Mouse (Mus musculus) gastrocnemius, postnatal 36 days (tissue): ENCODE results near the gene Gm42688. TPM values are rescaled to one million over a fixed set of nuclear protein-coding genes. Genes with fewer than 3 reads are reported as not detected.
"Not testable (repeated sequence)": the region's sequence is repeated elsewhere in the genome, so short reads cannot be mapped to it uniquely, and the experiment has no call there.

Source experiments
- DNase-seq, 2 experiments: peaks; one replicate each; pipeline ENCODE4 v3.0.0; 2022
- intact Hi-C: fragments of 180-260 bp; cut with DNase I; formaldehyde crosslinking; loops from one replicate; pipeline ENCODE4 v1.15.1; 2025
- total RNA-seq, 2 experiments: library from RNA; stranded (reverse); gene quantifications; 2 replicates each; pipeline ENCODE4 v1.2.3; 2021

Gm42688 gene
- total RNA-seq, 2 experiments from 2014 or later = 0.69 to 1.0 TPM

DNA sequence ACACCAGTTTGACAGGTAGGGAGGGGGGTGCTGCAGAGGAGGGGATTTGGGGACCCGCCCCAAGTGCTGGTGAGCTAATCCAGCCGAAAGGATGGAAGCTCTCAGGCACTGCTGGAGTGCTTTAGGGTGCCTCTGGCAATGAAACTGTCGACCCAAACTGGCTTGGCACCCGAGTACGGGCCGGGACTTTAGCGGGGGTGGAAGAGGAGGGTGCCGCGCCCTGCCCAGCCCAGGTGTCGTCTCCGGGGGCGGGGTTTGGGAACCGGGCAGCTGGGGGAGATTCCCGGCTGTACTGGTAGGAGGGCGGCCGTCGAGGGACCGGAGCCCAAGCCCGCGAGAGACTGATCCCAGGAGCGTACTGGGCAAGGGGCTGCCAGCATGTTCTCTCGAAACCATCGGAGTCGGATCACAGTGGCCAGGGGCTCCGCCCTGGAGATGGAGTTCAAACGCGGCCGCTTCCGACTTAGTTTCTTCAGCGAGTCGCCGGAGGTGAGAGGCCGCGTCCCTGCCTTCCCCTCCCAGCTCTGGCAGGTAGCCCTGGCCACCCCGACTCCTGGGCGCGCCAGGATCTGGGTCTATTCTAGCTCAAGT is 34.2 kb downstream of the Gm42688 start:
- intact Hi-C loops = no loop called here
- DNase-seq = peak; percentile 42 to 56

DNA sequence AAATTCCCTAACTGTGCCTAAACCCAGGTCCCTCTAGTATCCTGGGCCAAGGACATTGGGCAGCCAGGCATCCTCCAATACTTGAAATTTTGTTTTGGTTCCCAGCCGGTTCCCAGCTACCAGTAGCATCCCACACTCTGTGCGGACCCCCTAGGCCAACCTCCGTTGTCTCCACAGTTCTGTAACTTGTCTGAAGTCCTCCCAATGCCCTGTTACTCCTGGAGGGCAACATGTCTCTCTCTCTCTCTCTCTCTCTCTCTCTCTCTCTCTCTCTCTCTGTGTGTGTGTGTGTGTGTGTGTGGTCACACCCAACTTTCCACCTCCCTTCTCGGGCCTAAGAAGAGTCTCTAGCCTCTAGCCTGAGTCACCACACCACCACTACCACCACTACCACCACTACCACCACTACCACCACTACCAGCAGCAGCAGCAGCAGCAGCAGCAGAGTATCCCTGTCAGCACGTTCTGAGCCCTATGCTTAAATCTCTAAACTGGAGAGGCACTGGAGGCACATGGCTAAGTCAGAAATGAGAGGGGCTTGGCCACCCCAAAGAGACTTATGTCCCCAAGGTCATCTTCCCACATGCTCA is 35.0 kb downstream of the Gm42688 start:
- no peak for DNase-seq
- intact Hi-C loops = no loop called here

DNA sequence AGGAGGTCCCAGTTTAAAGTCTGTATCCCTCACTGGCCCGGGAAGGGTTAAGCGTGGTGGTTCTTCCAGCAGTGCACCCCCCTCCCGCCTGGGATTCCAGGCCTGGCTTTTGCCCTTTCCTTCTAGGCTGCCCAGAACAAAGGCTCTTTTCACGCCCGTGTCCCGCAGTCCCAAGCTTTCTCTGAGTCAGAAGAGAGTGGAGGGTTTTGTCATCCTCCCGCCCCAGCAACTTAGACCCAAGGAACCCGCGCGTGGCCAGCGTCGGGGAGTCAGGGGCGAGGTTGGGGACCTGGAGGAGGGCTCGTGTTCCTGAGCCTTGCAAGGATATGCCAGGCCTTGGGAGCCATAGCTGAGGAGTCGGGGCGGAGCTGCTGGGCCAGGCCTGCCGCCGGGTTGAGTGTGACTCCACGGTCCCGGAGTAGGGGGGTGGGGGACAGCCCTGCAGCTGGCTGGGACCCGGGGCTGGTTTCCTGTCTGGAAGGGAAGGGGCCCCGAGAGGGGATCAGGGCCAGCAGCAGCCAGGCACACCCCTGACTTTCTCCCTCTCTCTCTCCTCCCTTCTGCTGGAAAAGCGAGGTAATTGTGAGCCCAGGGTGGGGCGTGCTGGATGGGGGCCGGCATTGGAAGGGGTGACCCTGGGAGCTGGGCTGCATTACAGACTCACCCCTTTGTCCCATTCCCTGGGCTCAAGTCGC is 35.6 kb downstream of the Gm42688 start:
- DNase-seq = peak; percentile 76
- intact Hi-C loops = no loop called here

DNA sequence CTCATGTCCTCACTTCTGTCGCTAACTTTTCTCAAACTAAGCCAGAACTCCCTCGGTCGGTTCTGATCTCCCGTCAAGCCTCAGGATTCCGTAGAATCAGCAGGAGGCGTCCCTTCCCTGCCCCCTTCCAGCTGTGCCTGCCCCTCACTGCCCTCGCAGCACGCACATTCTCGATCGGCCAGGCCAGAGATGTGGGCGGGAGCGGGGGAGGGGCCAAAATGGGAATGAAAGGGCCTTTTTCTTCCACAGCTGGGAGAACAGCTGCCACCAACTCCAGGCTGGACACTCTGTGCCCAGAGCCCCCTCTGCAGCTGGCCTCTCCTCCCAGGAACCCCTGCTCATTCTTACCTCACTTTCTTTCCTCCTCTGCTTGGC is 36.1 kb downstream of the Gm42688 start:
- peak; percentile 86 to 91 for DNase-seq
- intact Hi-C loops = no loop called here

DNA sequence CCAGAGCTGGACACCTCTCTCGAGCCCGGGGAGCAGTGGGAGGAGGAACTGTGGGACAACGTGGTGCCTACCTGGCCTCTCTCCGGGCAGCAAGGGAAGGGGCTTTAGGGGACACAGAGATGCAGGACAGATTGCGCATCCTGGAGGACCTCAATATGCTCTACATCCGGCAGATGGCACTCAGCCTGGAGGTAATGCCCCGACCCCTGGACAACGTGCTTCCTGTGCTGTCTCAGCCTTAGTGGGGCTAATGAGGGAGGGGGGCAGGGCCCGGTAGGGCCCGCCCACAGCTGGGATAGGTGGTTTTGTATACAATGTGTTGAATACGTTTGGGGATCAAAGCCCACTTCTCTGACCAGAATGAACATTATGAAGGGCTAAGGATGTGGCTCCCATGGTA is 36.6 kb downstream of the Gm42688 start:
- no peak for DNase-seq
- intact Hi-C loops = no loop called here

DNA sequence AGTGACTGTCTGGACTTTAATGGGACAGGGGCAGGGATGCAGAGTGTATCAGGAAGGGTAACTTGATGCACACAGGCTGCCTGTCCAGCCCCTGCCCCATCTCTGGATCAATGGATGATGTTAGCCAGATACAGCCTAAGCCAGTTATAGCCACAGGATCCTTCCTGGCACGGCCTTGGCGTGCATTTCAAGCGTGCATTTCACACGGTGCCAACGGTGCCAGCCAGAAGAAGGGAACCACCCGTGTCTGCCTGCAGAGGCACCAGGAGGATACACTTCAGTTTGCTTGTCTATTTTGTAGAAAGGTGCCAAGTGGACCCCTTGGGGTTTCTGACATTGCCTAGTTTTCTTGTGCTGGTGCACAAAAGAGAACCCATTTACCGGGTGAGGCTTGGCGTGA is 38.6 kb downstream of the Gm42688 start:
- intact Hi-C loops = no loop called here
- no peak for DNase-seq

DNA sequence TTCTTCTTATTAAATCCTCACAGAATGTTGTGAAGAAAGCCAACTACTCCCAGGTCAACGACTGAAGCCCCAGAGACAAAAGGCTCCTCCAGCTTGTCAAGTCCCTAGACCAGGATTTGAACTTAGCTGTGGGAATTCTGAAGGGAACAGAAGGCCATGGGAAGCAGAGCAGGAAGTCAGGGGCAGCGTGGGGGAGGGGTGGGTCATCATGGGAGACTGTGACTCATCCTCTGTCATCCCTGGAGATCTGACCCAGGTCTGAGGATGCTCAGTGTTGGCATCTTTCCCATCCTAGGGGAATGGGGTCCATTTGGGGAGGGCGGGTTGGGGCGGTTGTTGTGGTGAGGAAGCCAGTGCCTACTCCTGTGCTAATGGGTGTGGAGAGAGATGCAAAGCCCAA is 40.2 kb downstream of the Gm42688 start:
- intact Hi-C loops = no loop called here
- DNase-seq = no peak

DNA sequence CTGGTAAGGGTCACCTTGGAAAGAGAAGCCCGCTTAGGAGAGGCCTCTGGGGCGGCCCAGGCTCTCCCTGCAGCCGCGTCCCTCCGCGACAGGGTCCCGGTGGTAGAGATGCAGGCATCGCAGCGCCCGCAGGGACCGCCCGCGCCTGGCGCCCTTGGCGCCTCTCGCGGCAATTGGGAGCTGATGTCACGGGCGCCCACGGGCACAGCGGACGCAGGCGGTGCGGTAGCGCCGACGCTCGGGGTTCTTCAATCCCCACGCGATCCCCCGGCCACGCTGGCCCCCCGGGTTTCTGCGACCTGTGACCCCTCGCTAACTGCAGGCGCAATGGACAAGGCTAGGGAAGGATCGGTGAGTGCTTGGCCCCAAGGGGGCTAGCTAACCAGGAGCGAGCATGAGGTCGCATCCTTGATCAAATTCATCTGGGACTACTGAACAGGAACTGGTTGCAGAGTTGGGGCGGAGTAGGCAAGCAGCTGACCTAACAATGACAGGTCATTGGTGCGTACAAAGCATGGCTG is 40.9 kb downstream of the Gm42688 start:
- intact Hi-C loops = no loop called here

DNA sequence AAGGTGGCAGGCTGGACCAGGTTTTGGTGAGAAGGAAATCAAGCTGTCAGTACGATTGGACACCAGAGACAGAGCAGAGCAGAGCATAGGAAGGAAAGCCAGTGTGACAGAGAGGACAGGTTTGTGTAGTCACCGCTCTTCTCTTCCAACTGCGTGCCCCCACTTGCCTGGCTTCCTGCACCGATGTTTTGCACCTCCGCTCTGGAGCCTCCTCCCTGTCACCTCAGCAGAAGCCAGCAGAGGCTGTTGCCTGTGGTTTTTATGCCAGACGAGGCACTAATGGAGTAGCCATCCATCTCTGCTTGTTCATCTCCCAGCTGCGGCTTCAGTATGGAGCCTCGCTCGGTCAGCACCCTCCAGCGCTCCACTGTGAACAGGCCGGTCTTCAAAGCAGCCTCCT is 41.5 kb downstream of the Gm42688 start:
- intact Hi-C loops = no loop called here

More for the DNA sequence above, 40.9 kb downstream of the Gm42688 start:
- DNase-seq = no peak

DNA sequence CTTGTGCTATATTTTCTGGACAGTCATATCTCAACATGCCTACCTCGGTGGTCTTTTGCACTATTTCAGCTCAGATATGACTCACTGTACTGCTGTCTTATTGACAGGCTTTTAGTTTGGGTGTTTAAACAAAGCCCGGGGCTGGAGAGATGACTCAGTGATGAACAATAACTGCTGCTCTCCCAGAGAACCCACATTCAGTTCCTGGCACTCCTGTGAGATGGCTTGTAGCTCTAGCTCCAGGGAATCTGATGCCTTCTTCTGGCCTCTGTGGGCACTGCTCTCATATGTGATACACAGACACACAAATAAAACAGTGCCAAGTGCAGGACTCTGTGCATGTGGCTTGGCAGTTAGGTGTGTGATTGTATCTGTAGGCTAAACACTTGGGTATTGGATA is 43.8 kb downstream of the Gm42688 start:
- intact Hi-C loops = no loop called here
- DNase-seq = no peak

More for the DNA sequence above, 41.5 kb downstream of the Gm42688 start:
- no peak for DNase-seq

DNA sequence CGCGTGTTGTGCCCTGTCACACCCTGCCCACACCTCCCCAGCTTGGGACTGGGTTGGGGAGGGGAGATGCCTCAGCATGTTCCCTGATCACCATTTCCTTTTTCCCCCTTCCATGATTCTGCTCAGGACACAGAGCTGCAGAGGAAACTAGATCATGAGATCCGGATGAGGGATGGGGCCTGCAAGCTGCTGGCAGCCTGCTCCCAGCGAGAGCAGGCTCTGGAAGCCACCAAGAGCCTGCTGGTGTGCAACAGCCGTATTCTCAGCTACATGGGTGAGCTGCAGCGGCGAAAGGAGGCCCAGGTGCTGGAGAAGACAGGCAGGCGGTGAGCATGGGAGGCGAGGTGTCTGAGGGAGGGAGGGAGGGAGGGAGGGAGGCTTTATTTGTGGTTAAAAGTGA is 44.4 kb downstream of the Gm42688 start:
- intact Hi-C loops = no loop called here
- no peak for DNase-seq

DNA sequence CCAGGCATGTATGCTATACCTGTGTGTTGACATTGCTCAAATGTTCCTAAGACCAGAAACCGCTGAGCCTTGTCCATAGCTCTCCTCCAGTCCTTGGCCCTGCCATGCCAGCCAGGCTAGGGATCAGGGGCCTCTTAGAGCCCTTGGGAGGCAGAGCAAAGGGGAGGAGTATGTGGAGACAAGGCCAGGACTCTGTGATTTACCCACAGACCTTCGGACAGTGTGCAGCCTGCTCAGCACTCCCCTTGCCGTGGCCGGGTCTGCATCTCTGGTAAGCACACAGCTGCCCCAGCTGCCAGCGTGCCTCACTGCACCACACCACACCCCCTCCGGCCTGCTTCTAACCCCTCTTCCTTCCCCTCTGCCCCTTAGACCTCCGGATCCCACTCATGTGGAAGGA is 45.9 kb downstream of the Gm42688 start:
- intact Hi-C loops = no loop called here
- no peak for DNase-seq

DNA sequence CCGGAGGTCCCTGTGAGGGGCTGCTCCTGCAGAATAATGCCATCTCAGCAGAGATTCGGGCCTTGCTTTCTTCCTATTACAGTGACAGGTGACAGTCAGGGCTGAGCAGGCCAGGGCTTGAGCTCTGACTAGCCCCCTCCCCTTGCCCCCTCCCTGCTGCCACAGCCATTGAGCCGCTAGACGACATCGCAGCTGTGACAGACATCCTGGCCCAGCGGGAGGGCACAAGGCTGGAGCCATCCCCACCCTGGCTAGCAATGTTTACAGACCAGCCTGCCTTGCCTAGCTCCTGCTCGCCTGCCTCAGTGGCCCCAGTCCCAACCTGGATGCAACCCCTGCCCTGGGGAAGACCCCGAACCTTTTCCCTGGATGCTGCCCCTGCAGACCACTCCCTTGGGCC is 50.3 kb downstream of the Gm42688 start:
- intact Hi-C loops = no loop called here
- no peak for DNase-seq

DNA sequence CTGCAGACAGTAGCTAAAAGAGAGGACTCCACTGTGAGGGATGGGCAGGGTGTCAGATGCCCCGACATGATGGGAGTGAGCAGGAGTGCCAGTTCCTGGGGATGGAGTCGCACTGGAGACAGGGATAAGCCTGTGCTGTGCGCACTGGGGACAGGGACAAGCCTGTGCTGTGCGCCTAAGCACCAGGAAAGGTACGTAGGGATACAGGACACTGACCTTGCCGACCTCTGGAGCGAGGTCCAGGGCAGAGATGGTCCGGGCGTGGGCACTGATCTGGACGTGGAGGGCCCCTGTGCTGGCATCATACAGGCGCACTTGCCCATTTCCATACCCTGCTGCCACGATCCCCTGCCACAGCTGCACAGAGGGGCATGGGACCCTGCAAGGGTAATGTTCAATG is 51.6 kb downstream of the Gm42688 start:
- intact Hi-C loops = no loop called here
- DNase-seq = no peak

DNA sequence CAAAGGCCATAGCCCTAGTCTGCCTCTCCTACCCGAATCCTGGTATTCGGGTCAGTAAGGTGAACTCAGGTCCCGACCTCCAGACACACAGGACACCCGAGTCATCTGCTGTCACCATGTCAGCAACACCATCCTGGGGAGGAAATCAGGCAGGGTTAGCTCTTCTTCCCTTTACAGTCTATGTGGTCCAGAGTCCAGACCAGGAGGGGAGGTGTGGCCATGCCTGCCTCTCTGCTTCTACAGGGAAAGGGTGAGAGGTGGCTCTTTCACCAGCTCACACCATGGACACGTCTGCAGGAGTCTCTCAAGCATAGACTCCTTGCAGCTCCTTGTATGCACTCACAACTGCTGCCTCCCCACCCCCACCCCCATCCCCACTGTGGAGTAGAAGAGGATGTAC is 52.1 kb downstream of the Gm42688 start:
- intact Hi-C loops = no loop called here
- no peak for DNase-seq

DNA sequence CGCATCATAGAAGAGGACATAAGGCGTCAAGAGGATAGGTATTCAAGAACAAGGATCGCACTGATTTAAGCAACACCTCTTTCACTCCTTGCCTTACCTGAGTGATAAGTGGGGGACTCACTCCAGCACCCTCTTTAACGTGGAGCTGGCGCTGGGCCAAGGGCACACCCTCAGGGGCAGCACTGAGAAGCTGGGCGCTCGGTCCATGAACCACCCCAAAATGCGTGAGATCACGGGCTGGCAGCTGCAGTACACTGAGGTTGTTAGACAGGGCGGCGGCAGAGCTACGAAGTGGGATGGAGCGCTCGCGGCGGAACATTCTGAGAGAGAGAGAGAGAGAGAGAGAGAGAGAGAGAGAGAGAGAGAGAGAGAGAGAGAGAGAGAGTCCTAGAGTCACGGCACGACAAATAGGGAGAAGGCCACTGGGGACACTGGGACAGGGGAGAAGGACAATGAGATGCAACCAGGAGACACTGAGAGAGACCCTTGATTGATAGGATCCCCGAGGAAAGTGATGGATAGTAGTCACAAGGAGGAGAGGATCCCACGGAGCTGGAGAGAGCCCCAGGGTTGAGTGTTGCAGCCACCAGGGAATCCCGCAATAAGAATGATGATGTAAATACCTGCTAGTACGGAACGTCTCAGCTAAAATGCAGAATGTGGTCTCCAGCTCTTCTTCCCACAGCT is 54.3 kb downstream of the Gm42688 start:
- DNase-seq = no peak
- intact Hi-C loops = loop anchor here (5.0 kb wide), 1 partner anchor 158 kb away; no protein-coding TSS in a partner anchor

DNA sequence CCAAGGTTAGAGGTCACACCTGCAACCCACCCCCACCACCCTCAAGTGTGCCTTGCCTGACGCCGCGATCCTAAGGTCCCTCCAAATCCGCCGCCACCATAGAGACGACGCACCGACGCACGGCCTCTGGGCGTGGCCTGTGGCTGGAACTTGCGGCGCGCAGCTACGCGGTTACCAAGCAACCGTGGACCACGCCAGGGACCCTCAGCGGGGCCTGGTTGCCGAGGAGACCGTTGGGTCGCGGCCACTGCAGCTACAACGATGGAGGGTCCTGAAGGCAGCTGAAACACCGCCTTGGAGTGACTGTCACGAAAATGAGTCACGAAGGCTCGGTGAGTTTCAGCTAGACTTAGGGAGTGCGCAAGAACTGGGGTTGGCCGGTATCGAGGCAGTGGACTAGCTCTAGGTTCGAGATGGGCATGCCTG is 54.9 kb downstream of the Gm42688 start, which contains the start of the genes Wdr54 and 1700003E16Rik:
Gene Wdr54, minus strand, starts transcription at position 139 of the 426 bp plus-strand sequence.
Gene 1700003E16Rik, plus strand, starts transcription at position 146 of the 426 bp plus-strand sequence.
- intact Hi-C loops = loop anchor here (5.0 kb wide), 1 partner anchor 159 kb away; no protein-coding TSS in a partner anchor
- DNase-seq = peak; percentile 40 to 41

DNA sequence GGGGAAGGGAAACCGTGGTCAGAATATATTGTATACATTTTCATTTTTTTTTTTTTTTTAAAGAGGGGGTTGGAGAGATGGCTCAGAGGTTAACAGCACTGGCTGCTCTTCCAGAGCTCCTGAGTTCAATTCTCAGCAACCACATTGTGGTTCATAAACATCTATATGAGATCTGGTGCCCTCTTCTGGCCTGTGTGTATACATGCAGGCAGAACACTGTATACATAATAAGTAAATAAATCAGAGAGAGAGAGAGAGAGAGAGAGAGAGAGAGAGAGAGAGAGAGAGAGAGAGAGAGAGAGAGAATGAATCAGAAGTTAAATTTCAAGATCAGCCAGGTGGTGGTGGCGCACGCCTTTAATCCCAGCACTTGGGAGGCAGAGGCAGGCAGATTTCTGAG is 58.0 kb downstream of the Gm42688 start:
- intact Hi-C loops = loop anchor here (5.0 kb wide), 1 partner anchor 162 kb away; no protein-coding TSS in a partner anchor

More for the DNA sequence above, 58.0 kb downstream of the Gm42688 start:
- DNase-seq = not testable (repeated sequence)
